Mouse (Mus musculus): Measurements from ENCODE around the gene Fam221b. TPM values are rescaled to one million over a fixed set of nuclear protein-coding genes. Genes with fewer than 3 reads are reported as not detected.

The Fam221b gene
- total and polyA plus RNA-seq, 2 experiments from 2014 or later, result 1.5 TPM; not detected in 1

DNA sequence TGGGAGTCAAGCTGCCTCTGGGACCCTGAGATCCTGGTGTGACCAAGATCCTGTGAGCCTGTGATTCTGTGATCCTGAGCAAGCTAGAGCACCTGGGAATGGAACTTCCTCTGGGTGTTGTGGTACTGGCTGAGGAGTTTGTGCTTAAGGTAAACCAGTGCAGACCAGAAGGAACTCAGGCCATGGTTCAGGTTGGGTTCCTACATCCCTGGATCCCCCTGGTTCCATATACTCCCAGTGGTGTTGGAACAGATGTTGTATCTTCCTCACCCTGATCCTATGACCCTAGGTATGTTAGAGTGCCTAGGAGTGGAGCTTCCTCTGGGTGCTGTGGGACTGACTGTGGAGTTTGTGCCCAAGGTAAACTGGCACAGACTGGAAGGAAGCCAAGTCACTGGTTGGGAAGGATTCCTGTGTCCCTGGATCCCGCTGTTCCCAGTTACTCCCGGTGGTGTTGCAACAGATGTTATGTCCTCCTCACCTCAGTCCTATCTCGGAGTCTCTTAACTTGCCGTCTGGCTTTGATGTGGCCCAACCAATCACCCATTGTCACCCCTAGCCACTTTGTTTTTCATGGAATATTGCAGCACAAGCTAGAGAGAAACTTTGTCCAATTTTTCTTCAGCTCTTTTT, 48.7 kb downstream of the Fam221b start:
- Histone ChIP-seq H3K36me3 (ENCODE audit: insufficient read depth, low read length) (no peaks in the 10 kb centered on the region), H3K9ac (replicated peaks; ENCODE audit: low read length, poor library complexity, severe bottlenecking) (no peak overlapping the region)
- 94% methylated on average over 4 of the region's 4 CpGs for WGBS

DNA sequence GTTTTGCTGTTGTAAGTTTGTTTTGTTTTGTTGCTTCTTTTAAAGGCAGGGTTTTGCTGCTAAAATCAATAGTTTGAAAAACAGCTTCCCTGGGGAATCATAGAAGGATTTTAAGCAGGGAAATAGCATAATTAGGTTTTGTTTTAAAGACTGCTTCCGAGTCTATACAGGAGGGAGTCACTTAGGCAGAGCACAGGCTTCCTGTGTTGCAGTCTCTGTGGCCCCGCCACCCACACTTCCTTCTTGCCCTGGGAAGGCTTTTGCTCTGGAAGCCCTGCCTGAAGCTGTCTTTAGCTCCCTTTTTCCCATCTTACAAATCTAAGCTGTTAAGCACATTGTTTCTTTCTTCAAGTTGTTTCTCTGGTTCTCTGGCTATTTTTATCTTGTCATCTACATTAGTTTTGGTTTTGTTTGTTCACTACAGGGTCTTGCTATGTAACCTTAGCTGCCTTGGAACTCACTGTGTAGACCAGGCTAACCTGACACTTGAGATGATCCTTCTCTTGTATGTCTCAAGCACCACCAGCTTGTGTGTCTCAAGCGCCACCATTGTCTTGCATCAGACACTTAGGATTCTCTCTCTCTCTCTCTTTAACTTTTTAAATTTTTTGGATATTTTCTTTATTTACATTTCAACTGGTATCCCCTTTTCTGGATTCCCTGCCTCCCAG, 55.8 kb downstream of the Fam221b start:
- no peak for TF ChIP-seq CTCF (IDR thresholded peaks at IDR 0.05)
- H3K9me3 ChIP-seq (ENCODE audit: low read length), result no peaks in the 10 kb centered on the region
- no peak overlapping the region for H3K4me2 ChIP-seq (ENCODE audit: low read depth, low read length, poor library complexity, severe bottlenecking)
- no peaks in the 10 kb centered on the region for H3K36me3 ChIP-seq (ENCODE audit: insufficient read depth, low read length)
- ATAC-seq (ENCODE audit: low FRiP score) (no peak), DNase-seq (ENCODE audit: low spot score) (no peak)
- no peaks in the 10 kb centered on the region for H3K27me3 ChIP-seq (ENCODE audit: insufficient read depth, low read length)
- no peak overlapping the region for H3K9ac ChIP-seq (replicated peaks; ENCODE audit: low read length, poor library complexity, severe bottlenecking)
- H3K4me3 ChIP-seq (ENCODE audit: low read depth, low read length), result no peak overlapping the region
- no peaks in the 10 kb centered on the region for H3K4me1 ChIP-seq (ENCODE audit: insufficient read depth, low read length)
- no peak overlapping the region for H3K27ac ChIP-seq (ENCODE audit: low read depth, low read length)
- WGBS, result 72% methylated on average over 3 of the region's 3 CpGs

More for the DNA sequence above, 48.7 kb downstream of the Fam221b start:
- no peaks in the 10 kb centered on the region for H3K4me1 ChIP-seq (ENCODE audit: insufficient read depth, low read length)
- no peaks in the 10 kb centered on the region for H3K9me3 ChIP-seq (ENCODE audit: low read length)
- no peak for TF ChIP-seq CTCF (IDR thresholded peaks at IDR 0.05)
- H3K4me3 ChIP-seq (ENCODE audit: low read depth, low read length), result no peak overlapping the region
- no peak overlapping the region for H3K27ac ChIP-seq (ENCODE audit: low read depth, low read length)
- ATAC-seq (ENCODE audit: low FRiP score) (no peak), DNase-seq (ENCODE audit: low spot score) (no peak)
- H3K4me2 ChIP-seq (ENCODE audit: low read depth, low read length, poor library complexity, severe bottlenecking), result no peak overlapping the region
- H3K27me3 ChIP-seq (ENCODE audit: insufficient read depth, low read length), result no peaks in the 10 kb centered on the region

DNA sequence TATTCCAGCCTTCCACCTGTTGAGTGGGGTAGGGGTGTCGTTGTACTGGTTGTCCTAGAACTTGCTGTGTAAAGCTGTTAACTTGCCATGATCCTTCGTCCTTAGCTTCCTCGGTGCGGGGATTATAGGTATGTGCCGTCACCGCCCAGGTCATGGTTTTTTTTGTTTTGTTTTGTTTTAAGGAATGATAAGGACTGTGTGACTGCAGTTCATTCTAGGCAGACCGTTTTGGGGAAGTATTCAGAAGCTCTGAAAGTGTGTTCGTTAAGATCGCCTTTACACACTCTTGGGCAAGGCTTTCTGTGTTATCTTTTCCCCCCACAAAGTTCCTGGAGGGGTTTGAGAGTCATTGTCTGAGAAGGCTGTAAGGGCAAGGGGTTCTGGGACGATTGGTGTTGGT, 56.4 kb downstream of the Fam221b start:
- Histone ChIP-seq H3K27me3 (ENCODE audit: insufficient read depth, low read length) (no peaks in the 10 kb centered on the region), H3K36me3 (ENCODE audit: insufficient read depth, low read length) (no peaks in the 10 kb centered on the region), H3K4me1 (ENCODE audit: insufficient read depth, low read length) (no peaks in the 10 kb centered on the region), H3K9ac (replicated peaks; ENCODE audit: low read length, poor library complexity, severe bottlenecking) (no peak overlapping the region), H3K4me3 (ENCODE audit: low read depth, low read length) (no peak overlapping the region), H3K4me2 (ENCODE audit: low read depth, low read length, poor library complexity, severe bottlenecking) (no peak overlapping the region), H3K27ac (ENCODE audit: low read depth, low read length) (no peak overlapping the region), H3K9me3 (ENCODE audit: low read length) (no peaks in the 10 kb centered on the region)
- no peak for TF ChIP-seq CTCF (IDR thresholded peaks at IDR 0.05)
- DNase-seq (ENCODE audit: low spot score), result no peak
- no peak for ATAC-seq (ENCODE audit: low FRiP score)
- WGBS, result 75% methylated on average over 10 of the region's 10 CpGs

Small RNA genes within 50 kb of the gene (microRNA-seq; reads per million reads assigned to microRNA genes)
- not detected for gene Gm25262 (ENCODE audit: borderline number of aligned reads)

Other genes starting within 250 kb of the Fam221b start
- 1.7 and 2.8 TPM in 2 replicates for gene Fam166b, start 240.0 kb downstream of the Fam221b start, total RNA-seq (2014; rRNA removed)
- 1.6 and 2.2 TPM in 2 replicates for gene Fam166b, start 240.0 kb downstream of the Fam221b start, polyA plus RNA-seq (2015; fragmentation: Nextera tagmentation; extraction: Ambion mirVana)
- 141 and 184 TPM in 2 replicates for gene Tesk1, start 227.2 kb downstream of the Fam221b start, total RNA-seq (2014; rRNA removed)
- 17.2 and 18.9 TPM in 2 replicates for gene Tesk1, start 227.2 kb downstream of the Fam221b start, polyA plus RNA-seq (2015; fragmentation: Nextera tagmentation; extraction: Ambion mirVana)
- not detected in 2 replicates for gene Cd72, start 214.5 kb downstream of the Fam221b start, total RNA-seq (2014; rRNA removed)
- 5.2 and 5.4 TPM in 2 replicates for gene Cd72, start 214.5 kb downstream of the Fam221b start, polyA plus RNA-seq (2015; fragmentation: Nextera tagmentation; extraction: Ambion mirVana)
- gene Sit1, start 185.4 kb downstream of the Fam221b start, total RNA-seq (2014; rRNA removed), result not detected in 2 replicates
- not detected in 2 replicates for gene Sit1, start 185.4 kb downstream of the Fam221b start, polyA plus RNA-seq (2015; fragmentation: Nextera tagmentation; extraction: Ambion mirVana)
- gene Ccdc107, start 176.2 kb downstream of the Fam221b start, total RNA-seq (2014; rRNA removed), result 74.0 and 77.4 TPM in 2 replicates
- 107 and 120 TPM in 2 replicates for gene Ccdc107, start 176.2 kb downstream of the Fam221b start, polyA plus RNA-seq (2015; fragmentation: Nextera tagmentation; extraction: Ambion mirVana)
- 1.3 and 16.1 TPM in 2 replicates for gene Arhgef39, start 169.4 kb downstream of the Fam221b start, total RNA-seq (2014; rRNA removed)
- gene Arhgef39, start 169.4 kb downstream of the Fam221b start, polyA plus RNA-seq (2015; fragmentation: Nextera tagmentation; extraction: Ambion mirVana), result 2.3 and 2.8 TPM in 2 replicates
- gene Car9, start 162.2 kb downstream of the Fam221b start, total RNA-seq (2014; rRNA removed), result 0.05 and 0.52 TPM in 2 replicates
- gene Car9, start 162.2 kb downstream of the Fam221b start, polyA plus RNA-seq (2015; fragmentation: Nextera tagmentation; extraction: Ambion mirVana), result 0.69 and 1.1 TPM in 2 replicates
- gene Tpm2, start 145.4 kb downstream of the Fam221b start, total RNA-seq (2014; rRNA removed), result 1.5 and 3.1 TPM in 2 replicates
- gene Tpm2, start 145.4 kb downstream of the Fam221b start, polyA plus RNA-seq (2015; fragmentation: Nextera tagmentation; extraction: Ambion mirVana), result 6.2 and 6.6 TPM in 2 replicates
- gene Creb3, start 106.8 kb downstream of the Fam221b start, total RNA-seq (2014; rRNA removed), result 45.4 and 50.4 TPM in 2 replicates
- gene Creb3, start 106.8 kb downstream of the Fam221b start, polyA plus RNA-seq (2015; fragmentation: Nextera tagmentation; extraction: Ambion mirVana), result 85.2 and 91.2 TPM in 2 replicates
- gene Tln1, start 106.5 kb downstream of the Fam221b start, total RNA-seq (2014; rRNA removed), result 41.3 and 44.4 TPM in 2 replicates
- gene Tln1, start 106.5 kb downstream of the Fam221b start, polyA plus RNA-seq (2015; fragmentation: Nextera tagmentation; extraction: Ambion mirVana), result 72.4 and 75.7 TPM in 2 replicates
- gene Rgp1, start 90.4 kb downstream of the Fam221b start, total RNA-seq (2014; rRNA removed), result 20.6 and 22.6 TPM in 2 replicates
- gene Rgp1, start 90.4 kb downstream of the Fam221b start, polyA plus RNA-seq (2015; fragmentation: Nextera tagmentation; extraction: Ambion mirVana), result 12.3 and 12.4 TPM in 2 replicates
- 29.3 and 56.4 TPM in 2 replicates for gene Gba2, start 90.3 kb downstream of the Fam221b start, total RNA-seq (2014; rRNA removed)
- gene Gba2, start 90.3 kb downstream of the Fam221b start, polyA plus RNA-seq (2015; fragmentation: Nextera tagmentation; extraction: Ambion mirVana), result 47.5 and 50.6 TPM in 2 replicates
- not detected in 2 replicates for gene Msmp, start 84.7 kb downstream of the Fam221b start, total RNA-seq (2014; rRNA removed)
- 1.4 and 2.5 TPM in 2 replicates for gene Msmp, start 84.7 kb downstream of the Fam221b start, polyA plus RNA-seq (2015; fragmentation: Nextera tagmentation; extraction: Ambion mirVana)
- 28.2 and 30.5 TPM in 2 replicates for gene Npr2, start 37.2 kb downstream of the Fam221b start, total RNA-seq (2014; rRNA removed)
- 8.1 and 8.6 TPM in 2 replicates for gene Npr2, start 37.2 kb downstream of the Fam221b start, polyA plus RNA-seq (2015; fragmentation: Nextera tagmentation; extraction: Ambion mirVana)
- gene Spag8, start 15.6 kb downstream of the Fam221b start, total RNA-seq (2014; rRNA removed), result 9.3 and 10.2 TPM in 2 replicates
- gene Spag8, start 15.6 kb downstream of the Fam221b start, polyA plus RNA-seq (2015; fragmentation: Nextera tagmentation; extraction: Ambion mirVana), result 7.3 and 8.5 TPM in 2 replicates
- 51.6 and 60.7 TPM in 2 replicates for gene Hint2, start 12.7 kb downstream of the Fam221b start, total RNA-seq (2014; rRNA removed)
- 80.1 and 83.1 TPM in 2 replicates for gene Hint2, start 12.7 kb downstream of the Fam221b start, polyA plus RNA-seq (2015; fragmentation: Nextera tagmentation; extraction: Ambion mirVana)
- 28.7 and 30.0 TPM in 2 replicates for gene Tmem8b, start 174 bp downstream of the Fam221b start, total RNA-seq (2014; rRNA removed)
- gene Tmem8b, start 174 bp downstream of the Fam221b start, polyA plus RNA-seq (2015; fragmentation: Nextera tagmentation; extraction: Ambion mirVana), result 9.3 and 13.7 TPM in 2 replicates
- 0.09 TPM in 1 of 2 replicates, not detected in the other for gene Olfr70, start 31.7 kb upstream of the Fam221b start, total RNA-seq (2014; rRNA removed)
- gene Olfr70, start 31.7 kb upstream of the Fam221b start, polyA plus RNA-seq (2015; fragmentation: Nextera tagmentation; extraction: Ambion mirVana), result not detected in 2 replicates
- not detected in 2 replicates for gene Olfr71, start 41.1 kb upstream of the Fam221b start, total RNA-seq (2014; rRNA removed)
- gene Olfr71, start 41.1 kb upstream of the Fam221b start, polyA plus RNA-seq (2015; fragmentation: Nextera tagmentation; extraction: Ambion mirVana), result not detected in 2 replicates
- gene Hrct1, start 58.0 kb upstream of the Fam221b start, total RNA-seq (2014; rRNA removed), result 1.1 TPM in 2 replicates
- 0.72 and 1.1 TPM in 2 replicates for gene Hrct1, start 58.0 kb upstream of the Fam221b start, polyA plus RNA-seq (2015; fragmentation: Nextera tagmentation; extraction: Ambion mirVana)
- not detected in 2 replicates for gene Spaar, start 60.9 kb upstream of the Fam221b start, total RNA-seq (2014; rRNA removed)
- gene Spaar, start 60.9 kb upstream of the Fam221b start, polyA plus RNA-seq (2015; fragmentation: Nextera tagmentation; extraction: Ambion mirVana), result 0.07 and 0.28 TPM in 2 replicates
- not detected in 2 replicates for gene Olfr159, start 101.9 kb upstream of the Fam221b start, total RNA-seq (2014; rRNA removed)
- gene Olfr159, start 101.9 kb upstream of the Fam221b start, polyA plus RNA-seq (2015; fragmentation: Nextera tagmentation; extraction: Ambion mirVana), result not detected in 2 replicates
- not detected in 2 replicates for gene Olfr156, start 154.8 kb upstream of the Fam221b start, total RNA-seq (2014; rRNA removed)
- not detected in 2 replicates for gene Olfr156, start 154.8 kb upstream of the Fam221b start, polyA plus RNA-seq (2015; fragmentation: Nextera tagmentation; extraction: Ambion mirVana)
- gene Olfr157, start 171.1 kb upstream of the Fam221b start, total RNA-seq (2014; rRNA removed), result not detected in 2 replicates
- not detected in 2 replicates for gene Olfr157, start 171.1 kb upstream of the Fam221b start, polyA plus RNA-seq (2015; fragmentation: Nextera tagmentation; extraction: Ambion mirVana)
- gene Olfr155, start 182.4 kb upstream of the Fam221b start, total RNA-seq (2014; rRNA removed), result not detected in 2 replicates
- gene Olfr155, start 182.4 kb upstream of the Fam221b start, polyA plus RNA-seq (2015; fragmentation: Nextera tagmentation; extraction: Ambion mirVana), result not detected in 2 replicates
- gene Reck, start 206.4 kb upstream of the Fam221b start, total RNA-seq (2014; rRNA removed), result 6.0 and 7.0 TPM in 2 replicates
- 3.8 and 3.9 TPM in 2 replicates for gene Reck, start 206.4 kb upstream of the Fam221b start, polyA plus RNA-seq (2015; fragmentation: Nextera tagmentation; extraction: Ambion mirVana)